Mouse (Mus musculus): ENCODE data around the gene Tia1.

Tia1 gene

DNA sequence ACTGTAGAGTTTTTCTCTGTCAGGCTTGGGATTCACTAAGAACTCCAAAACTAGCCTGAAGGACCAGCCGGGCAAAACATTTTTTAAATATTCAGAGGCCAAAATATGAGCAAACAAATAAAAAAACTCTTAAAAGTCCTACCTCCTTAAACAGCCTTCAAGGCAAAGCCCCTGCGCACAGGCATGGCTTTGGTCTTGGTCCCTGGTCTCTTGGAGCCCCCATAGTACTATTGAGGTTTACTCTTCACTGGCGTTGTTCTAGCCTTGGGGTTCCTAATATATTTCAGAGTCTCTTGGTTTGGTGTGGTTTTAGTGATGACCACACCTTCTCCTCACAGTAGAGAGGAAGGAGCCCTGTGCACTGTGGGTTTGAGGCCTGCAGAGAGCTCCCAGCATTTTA lies 27.5 kb downstream of the Tia1 start:
- DNase-seq (ENCODE audit: inconsistent ontology term), result no peak

DNA sequence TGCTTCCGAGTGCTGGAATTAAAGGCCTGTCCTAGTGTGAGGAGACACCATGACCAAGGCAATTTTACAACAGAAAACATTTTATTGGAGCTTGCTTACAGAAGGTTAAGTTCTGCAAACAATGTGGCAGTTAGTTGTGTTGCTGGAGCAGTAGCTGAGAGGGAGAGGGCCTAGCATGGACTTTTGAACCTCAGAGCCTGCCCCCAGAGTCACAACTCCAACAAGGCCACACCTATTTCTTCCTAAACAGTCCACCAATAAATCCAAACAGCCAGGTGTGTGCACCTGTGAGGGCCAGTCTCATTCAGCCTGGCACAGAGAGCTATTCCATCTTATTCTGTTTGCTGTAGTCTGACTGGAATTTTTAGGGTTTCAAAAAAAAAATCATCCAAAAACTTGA lies 29.7 kb downstream of the Tia1 start:
- DNase-seq (ENCODE audit: inconsistent ontology term), result no peak

DNA sequence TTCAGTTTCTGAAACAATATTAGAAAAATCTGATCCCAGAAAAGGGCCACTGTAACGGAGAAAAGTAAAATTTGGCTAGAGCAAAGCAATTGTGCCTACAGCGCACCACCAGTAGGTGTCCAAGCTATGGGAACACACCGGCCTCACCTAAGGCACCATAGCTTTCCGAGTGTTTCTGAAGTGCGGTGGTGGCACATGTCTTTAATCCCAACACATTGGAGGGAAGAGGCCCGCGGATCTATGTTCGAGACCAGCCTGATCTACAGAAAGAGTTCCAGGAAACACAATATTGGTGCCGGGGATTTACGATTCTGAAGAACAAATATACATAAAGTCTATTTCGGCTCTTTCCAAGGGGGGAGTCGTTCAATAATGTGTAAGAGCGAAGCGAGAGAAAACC lies 33.7 kb downstream of the Tia1 start:
- DNase-seq (ENCODE audit: inconsistent ontology term), result peak; percentile 72

DNA sequence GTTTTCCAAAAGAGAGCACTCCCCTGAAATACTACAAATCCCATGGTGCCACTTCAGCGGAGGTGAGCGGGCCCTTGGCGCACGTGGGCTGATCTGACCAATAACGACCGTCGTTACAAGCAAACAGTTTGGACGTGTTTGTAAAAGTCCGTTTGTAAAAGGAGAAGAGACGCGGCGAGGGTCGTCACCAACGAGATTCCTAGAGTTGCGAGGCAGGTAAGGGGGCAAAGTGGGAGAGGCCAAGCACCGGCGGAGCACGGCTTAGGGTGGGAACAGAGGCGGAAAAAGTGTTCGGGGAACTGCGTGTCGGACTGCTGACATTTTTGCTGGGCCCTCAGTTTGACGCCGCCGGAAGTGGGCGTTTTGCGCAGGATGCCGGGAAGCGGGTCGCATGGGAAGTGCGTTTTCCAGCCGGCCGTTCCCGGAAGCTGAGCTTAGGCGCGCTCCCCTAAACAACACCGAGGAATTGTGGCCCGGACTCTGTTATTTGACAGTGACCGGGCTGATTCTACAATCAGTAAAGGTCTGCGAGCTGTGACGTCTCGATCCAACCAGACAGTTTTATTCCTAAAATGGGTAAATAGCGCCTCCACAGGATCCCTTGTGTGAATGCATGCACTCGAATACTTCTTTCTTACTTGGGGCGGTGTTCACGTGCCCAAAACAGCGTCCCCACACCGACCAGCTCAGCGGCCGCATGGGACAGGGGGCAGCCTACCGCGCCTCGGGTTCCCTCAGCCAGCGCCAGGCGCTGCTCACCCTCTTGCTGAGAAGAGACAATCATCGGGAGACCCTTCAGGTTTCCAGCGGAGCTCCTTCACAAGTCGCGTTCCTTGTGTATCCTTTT lies 34.5 kb downstream of the Tia1 start, which contains the start of gene C87436:
TSS of gene C87436 (plus strand) at position 103 of the 847 bp plus-strand sequence.
- peak; percentile 94 for DNase-seq (ENCODE audit: inconsistent ontology term)

DNA sequence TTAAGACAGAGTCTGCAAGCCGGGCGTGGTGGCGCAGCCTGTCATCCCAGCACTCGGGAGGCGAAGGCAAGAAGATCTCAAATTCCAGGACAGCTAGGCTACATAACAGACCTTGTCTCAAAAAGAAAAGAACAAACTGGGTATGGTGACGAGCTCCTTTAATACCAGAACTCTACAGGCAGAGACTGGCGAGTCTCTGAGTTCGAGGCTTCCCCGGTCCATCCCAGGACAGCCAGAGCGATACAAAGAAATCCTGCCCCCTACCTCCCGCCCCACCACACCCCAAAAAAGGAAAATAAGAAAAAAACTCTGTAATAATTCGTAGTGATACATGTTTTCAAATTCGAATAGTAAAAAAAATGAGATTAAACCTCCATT lies 35.1 kb downstream of the Tia1 start:
- DNase-seq (ENCODE audit: inconsistent ontology term), result no peak

DNA sequence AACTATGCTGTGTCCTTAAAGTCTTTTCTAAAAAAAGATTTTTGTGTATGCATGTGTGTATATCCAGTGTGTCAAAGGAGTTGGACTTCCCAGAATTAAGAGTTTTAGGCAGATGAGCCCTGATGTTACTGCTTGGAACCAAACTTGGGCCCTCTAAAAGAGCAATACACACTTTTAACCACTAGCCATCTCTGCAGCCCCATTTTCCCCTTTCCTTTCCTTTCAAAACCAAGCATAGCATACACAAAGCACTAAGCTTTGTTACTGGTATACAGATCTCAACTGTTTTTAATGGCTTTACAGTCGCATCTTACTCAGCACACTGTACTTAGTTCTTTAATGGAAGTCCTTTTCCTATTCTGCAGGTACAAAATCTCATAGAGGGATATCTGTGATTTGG lies 35.5 kb downstream of the Tia1 start:
- DNase-seq (ENCODE audit: inconsistent ontology term), result no peak

DNA sequence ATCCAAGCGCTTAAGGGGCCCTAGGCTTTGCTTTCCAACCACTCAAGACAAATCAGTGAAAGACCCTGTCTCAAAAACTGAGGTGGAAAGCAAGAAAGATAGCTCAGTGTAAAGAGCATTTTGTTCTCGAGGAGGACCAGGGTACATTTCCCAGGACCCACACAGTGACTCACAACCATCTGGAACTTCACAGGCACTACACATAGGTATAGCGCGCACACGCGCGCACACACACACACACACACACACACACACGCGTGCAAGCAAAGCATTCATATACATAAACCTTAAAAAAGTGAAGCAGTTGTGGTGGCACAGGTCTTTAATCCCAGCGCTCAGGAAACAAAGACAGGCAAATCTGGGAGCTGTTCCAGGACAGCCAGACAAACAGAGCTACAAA lies 37.6 kb downstream of the Tia1 start:
- DNase-seq (ENCODE audit: inconsistent ontology term), result no peak

DNA sequence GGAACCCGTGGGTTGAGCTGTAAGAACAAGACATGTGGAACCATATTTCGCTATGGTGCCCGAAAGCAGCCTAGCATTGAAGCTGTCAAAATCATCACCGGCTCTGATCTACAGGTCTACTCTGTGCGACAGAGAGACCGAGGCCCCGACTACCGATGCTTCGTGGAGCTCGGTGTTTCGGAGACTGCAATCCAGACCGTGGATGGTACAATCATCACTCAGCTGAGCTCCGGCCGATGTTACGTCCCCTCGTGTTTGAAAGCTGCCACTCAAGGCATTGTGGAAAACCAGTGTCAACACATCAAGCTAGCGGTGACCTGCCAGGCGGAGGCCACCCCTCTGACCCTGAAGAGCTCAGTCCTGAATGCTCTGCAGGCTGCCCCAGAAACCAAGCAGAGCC lies 41.5 kb downstream of the Tia1 start:
- DNase-seq (ENCODE audit: inconsistent ontology term), result no peak

DNA sequence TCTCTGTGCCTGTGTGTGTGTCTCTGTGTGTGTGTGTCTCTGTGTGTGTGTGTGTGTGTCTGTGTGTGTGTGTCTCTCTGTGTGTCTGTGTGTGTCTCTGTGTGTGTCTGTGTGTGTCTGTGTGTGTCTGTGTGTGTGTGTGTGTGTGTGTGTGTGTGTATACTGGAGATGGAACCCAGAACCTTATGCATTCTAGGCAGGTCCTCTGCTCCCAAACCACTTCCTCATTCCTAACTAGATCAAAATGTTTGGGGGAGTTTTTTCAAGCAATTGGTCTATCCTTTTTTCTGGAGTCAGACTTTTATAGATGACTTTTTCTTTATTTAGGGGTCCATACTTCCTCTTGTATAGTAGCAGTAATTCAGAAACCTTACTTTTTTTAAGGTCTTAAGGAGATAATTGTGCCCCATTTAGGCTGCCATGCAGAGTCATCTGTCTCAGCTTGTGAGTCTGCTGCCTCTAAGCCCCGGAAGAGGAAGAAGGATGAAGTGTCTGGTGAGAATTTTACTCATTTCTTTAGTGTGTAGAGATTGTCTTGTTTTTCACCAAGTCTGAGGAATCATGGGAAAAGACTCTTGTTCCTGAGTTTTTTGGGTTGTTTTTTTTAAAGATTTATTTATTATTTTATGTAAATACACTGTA lies 43.0 kb downstream of the Tia1 start:
- no peak for DNase-seq (ENCODE audit: inconsistent ontology term)

DNA sequence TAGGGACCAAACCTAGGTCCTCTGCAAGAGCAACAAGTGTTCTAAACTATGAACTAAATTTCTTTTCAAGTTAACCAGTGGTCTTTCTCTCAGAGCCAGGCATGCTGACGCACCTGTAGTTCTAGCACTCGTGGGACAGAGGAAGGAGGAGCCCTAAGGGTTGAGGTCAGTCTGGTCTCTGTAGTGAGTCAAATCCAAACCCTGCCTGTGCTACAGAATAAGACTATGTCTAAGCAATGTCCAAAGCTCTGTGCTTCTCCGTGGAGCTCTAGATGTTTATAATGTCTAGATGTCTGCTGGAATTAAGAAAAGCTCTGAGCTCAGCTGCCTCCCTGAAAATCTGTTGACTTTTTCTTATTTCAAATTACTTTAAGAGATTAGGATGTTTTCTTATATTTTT lies 52.7 kb downstream of the Tia1 start:
- DNase-seq (ENCODE audit: inconsistent ontology term), result no peak

DNA sequence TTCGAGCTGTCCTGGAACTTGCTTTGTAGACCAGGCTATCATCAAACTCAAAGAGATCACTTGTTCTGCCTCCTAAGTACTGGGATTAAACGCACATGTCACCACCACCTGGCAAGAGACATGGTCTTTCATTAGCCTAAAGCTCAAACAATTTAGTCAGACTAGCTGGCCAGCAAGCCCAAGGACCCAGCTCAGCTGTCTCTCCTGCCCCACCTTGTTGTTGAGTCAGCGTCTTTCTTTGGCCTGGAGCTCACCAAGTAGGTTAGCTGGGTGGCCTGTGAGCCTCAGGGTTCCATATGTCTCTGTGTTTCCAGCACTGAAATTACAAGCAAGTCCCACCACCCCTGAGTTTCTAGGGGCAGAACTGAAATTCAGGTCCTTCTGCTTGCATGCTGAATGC lies 59.1 kb downstream of the Tia1 start:
- DNase-seq (ENCODE audit: inconsistent ontology term), result no peak

DNA sequence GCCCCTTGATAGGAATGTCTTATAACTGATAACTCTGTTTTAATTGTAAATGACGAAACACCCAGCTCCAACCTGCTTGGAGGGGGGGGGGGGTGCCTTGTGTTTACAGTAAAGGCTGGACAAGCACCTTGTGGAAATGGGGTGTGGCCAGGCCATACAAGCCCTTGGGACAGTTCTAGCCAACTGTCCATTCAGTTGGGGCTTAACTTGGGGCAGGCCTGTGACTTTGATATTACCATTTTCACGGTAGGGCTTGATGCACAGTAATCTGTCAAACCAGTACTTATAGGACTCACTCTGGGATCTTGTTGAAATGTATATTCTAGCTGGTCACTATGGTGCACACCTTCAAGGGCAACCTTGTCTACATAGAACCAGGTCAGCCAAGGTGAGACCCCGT lies 67.3 kb downstream of the Tia1 start:
- DNase-seq (ENCODE audit: inconsistent ontology term), result no peak

DNA sequence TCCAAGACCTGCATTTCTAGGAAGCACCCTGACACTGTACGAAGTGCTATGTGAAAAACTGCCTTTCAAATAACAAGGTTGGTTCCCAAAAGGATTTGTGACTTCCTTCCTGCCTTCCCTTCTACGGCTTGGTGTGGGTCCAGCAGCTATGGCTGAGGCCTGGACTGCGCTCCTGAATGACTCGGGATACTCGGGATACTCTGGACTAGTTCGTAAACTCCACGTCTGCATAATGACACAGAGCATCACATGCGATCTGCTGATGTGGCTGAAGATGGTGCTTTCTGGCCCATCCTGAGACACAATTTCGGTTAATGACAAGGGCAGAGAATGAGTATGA lies 67.7 kb downstream of the Tia1 start:
- DNase-seq (ENCODE audit: inconsistent ontology term), result no peak

DNA sequence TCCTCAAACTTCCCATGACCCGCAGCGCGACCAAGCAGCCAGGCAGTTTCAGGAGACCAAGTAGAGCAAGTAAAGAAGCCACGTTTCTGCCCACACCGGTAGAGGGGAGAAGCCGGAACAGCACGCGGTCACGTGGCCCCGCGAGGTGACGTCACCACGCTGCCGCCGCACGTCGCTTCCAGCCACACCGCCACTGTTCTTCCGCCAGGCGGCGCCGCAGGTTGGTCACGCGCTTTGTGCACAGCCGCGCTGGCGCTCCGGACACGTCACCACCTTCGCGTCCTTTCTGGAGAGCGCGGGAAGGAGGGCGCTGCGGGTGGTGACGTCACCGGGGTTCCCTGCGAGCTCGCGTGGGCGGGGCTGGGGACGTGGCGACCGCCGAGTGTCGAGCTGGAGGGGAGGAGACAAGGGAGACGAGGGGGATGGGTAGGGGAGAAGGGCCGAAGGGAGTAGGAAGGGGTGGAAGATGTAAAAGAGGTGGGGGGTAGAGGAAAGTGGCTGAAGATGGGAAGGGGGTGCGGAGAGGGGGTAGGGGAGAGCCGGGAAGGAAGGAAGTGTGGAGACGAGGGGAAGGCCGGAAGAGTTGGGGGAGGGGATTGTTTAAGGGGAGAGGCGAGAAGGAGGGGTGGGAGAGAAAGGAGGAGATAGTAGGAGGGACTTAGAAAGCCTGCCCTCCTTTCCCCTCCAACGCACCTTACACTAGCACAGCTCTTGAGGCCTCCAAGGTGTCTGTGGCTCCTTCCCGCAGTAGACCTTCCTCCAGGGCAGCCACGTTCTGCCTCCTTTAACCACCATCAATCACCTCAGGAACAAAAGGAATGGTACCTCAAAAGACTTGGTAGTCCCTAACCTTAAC lies 68.3 kb downstream of the Tia1 start:
- peak; percentile 99 for DNase-seq (ENCODE audit: inconsistent ontology term)

DNA sequence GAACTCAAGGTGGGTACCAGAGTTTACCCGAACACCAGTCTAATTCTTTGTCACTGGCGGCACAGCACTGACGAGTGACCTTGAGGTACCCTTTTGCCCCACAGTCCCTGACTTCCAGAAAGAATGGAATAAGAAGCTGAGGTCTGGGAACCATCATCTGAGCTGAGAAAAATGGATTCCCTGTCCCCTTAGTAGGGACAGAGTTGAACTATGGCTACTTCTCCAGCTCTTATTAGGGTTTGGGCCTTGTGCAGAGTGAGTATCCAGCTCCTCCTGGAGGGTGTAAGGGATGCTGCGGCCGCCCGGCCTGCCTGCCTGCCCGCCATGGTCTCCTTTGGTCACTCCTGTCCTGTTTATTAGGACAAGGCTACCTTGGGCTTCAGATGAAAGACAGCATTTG lies 69.1 kb downstream of the Tia1 start:
- DNase-seq (ENCODE audit: inconsistent ontology term), result no peak

DNA sequence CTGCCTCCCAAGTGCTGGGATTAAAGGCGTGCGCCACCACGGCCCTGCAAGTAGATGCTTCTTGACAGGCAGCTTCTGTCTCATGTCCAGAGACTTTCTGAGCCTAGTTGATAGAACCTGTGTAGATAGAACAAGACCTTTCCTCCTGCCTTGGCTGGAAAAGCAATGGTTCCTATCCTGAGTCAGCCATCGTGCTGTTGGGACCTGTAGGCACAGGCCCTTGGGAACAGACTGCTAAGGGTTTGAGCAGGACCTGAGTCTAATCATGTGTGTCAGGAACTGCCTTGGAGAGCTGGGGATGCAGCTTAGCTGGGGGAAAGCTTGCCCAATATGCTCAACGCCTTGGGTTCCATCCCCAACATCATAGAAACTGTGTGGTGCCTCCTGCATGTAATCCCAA lies 70.1 kb downstream of the Tia1 start:
- DNase-seq (ENCODE audit: inconsistent ontology term), result no peak

DNA sequence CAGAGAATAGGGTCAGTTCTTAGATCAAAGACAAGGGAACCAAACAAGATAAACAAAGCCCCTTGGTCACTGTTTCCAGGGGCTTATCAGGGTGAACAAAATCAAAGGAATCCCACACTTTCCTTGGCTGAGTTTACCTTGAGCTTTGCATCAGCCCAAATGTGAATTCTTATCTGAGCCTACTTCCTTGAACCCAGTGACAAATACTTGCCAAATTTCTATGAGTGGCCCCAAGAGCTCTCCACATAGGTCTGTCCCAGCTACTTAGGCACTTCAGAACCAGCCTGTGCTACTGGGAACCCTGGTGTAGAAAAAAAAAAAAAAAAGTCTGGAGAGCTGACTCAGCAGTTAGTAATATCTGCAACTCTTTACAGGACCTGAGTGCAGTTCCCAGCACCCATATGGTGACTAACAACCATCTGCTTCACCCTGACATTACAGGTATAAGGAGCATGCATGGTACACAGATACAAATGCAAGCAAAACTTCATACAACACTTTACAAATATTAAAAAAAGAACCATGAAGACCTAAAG lies 70.7 kb downstream of the Tia1 start:
- DNase-seq (ENCODE audit: inconsistent ontology term), result no peak

DNA sequence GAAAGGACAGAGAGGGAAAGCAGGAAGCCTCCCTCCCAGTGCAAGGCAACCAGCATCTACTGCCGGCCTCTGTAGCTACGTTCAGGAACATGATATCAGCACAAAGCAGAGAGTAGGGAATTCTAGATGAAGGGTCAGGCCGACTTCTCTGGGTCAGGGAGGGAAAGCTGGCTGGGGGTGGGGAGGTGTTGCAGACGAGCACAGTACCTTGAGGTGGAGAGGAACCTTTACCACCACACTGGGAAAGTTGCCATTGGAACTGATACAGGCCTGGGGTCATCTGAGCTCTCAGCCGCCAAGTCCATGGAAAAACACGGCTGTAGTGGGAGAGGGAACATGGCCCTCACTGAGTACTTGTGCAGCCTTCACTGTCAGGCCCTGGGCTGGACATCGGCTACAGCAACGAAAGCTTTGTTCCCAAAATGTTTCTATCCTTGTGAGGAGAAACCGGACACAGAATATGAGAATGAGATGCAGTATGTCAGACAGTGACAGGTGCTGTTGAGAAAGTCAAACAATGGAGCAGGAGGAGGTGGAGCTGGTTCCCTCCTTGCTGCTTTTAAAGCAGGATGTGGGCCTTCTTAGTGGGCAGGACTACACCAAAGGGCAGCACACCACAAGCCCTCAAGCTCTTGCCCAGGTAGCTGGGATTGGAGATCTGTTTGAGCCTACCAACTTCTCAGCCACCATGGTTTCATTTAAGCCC lies 71.6 kb downstream of the Tia1 start:
- DNase-seq (ENCODE audit: inconsistent ontology term), result no peak

DNA sequence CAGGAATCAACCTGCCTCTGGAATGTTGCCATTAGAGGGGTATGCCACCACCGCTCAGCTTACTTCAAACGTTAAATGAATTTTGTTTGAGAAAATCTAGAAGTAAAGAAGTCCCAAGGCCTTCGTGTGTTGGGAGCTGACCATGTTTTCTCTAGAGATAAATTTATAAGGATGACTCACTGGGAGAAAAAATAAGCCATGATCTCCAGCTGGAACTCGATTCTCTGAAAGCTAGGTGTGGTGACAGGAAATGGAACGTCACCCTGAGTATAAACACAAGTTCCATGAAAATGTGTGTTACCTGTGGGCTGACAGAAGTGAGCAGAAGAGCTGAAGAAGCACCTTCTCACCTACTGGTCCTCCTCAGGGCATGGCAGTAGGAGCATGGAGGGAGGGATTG lies 72.9 kb downstream of the Tia1 start:
- no peak for DNase-seq (ENCODE audit: inconsistent ontology term)

DNA sequence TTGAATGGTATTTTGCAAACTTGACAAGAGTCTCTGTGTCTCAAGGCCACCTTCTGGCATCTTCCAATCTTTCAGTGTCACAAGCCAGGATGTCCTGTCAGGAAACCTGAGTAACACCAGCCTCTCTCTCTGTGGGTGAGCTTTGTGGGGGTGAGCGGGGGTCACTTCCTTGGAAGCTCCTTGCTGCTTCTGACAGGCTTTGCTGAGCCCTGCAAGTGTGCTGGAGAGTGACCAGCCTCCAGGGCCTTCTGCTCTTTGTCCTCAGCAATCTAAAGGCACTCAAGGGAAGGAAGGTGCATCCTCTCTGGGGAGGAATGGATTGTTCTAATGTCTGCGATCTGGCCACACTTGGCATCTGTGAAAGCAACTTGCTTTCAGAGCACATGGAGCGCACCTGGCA lies 75.3 kb downstream of the Tia1 start:
- no peak for DNase-seq (ENCODE audit: inconsistent ontology term)

DNA sequence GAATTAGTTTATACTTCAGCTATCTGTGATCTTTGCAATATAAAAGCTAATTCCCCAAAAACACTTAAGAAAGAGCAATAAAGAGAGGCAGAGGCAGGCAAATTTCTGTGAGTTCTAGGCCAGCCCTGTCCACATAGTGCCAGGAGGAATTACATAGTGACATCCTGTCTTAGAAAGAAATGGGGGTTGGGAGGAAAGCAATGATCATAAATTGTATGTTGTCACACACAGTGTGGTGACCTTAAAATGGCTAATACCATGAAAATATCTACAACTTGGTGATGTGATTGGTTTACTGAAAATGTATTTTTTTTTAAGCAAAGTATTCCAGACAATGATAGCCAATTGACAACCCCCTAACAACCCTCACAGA lies 75.8 kb downstream of the Tia1 start:
- DNase-seq (ENCODE audit: inconsistent ontology term), result no peak

Measured in Muller cell, postnatal 12 days (primary cell).